Mouse (Mus musculus): ENCODE data around the gene Wbp1l. TPM values are rescaled to one million over a fixed set of nuclear protein-coding genes. Genes with fewer than 3 reads are reported as not detected.

The Wbp1l gene
- total and polyA plus RNA-seq, 2 experiments from 2014 or later: 27.1 to 44.8 TPM

GRCm38 (mm10) chr19:46661511-46661910, 62.6 kb downstream of the Wbp1l start:
- no peak for DNase-seq (ENCODE audit: low spot score)
- TF ChIP-seq CTCF (IDR thresholded peaks at IDR 0.05): no peak
- WGBS: 74% methylated on average over 4 of the region's 4 CpGs

GRCm38 (mm10) chr19:46662214-46662613, 63.3 kb downstream of the Wbp1l start:
- Histone ChIP-seq H3K36me3 (ENCODE audit: insufficient read depth, low read length) (no peaks in the 10 kb centered on the region), H3K4me1 (ENCODE audit: insufficient read depth, low read length) (peaks cover 3% of the 10 kb centered on the region; the same call in 1 of the 2 replicates), H3K4me3 (ENCODE audit: low read depth, low read length) (no peak overlapping the region), H3K27ac (ENCODE audit: low read depth, low read length) (no peak overlapping the region), H3K27me3 (ENCODE audit: insufficient read depth, low read length) (no peaks in the 10 kb centered on the region), H3K9ac (replicated peaks; ENCODE audit: low read length, poor library complexity, severe bottlenecking) (no peak overlapping the region), H3K9me3 (ENCODE audit: low read length) (no peaks in the 10 kb centered on the region), H3K4me2 (ENCODE audit: low read depth, low read length, poor library complexity, severe bottlenecking) (no peak overlapping the region)
- ATAC-seq (ENCODE audit: low FRiP score) (no peak), DNase-seq (ENCODE audit: low spot score) (no peak)
- no peak for TF ChIP-seq CTCF (IDR thresholded peaks at IDR 0.05)
- 85% methylated on average over 8 of the region's 8 CpGs for WGBS

More at GRCm38 (mm10) chr19:46661511-46661910, 62.6 kb downstream of the Wbp1l start:
- no peak for ATAC-seq (ENCODE audit: low FRiP score)
- H3K27ac ChIP-seq (ENCODE audit: low read depth, low read length): no peak overlapping the region
- no peaks in the 10 kb centered on the region for H3K36me3 ChIP-seq (ENCODE audit: insufficient read depth, low read length)
- H3K9me3 ChIP-seq (ENCODE audit: low read length): no peaks in the 10 kb centered on the region
- peaks cover 3% of the 10 kb centered on the region; the same call in 1 of the 2 replicates for H3K4me1 ChIP-seq (ENCODE audit: insufficient read depth, low read length)
- no peaks in the 10 kb centered on the region for H3K27me3 ChIP-seq (ENCODE audit: insufficient read depth, low read length)
- no peak overlapping the region for H3K4me3 ChIP-seq (ENCODE audit: low read depth, low read length)
- H3K4me2 ChIP-seq (ENCODE audit: low read depth, low read length, poor library complexity, severe bottlenecking): no peak overlapping the region
- H3K9ac ChIP-seq (replicated peaks; ENCODE audit: low read length, poor library complexity, severe bottlenecking): no peak overlapping the region

- Histone ChIP-seq H3K27ac (ENCODE audit: low read depth, low read length) (no peak overlapping the region), H3K9ac (replicated peaks; ENCODE audit: low read length, poor library complexity, severe bottlenecking) (no peak overlapping the region), H3K4me1 (ENCODE audit: insufficient read depth, low read length) (peaks cover 3% of the 10 kb centered on the region; the same call in 1 of the 2 replicates), H3K4me3 (ENCODE audit: low read depth, low read length) (no peak overlapping the region), H3K27me3 (ENCODE audit: insufficient read depth, low read length) (no peaks in the 10 kb centered on the region), H3K4me2 (ENCODE audit: low read depth, low read length, poor library complexity, severe bottlenecking) (no peak overlapping the region), H3K9me3 (ENCODE audit: low read length) (no peaks in the 10 kb centered on the region), H3K36me3 (ENCODE audit: insufficient read depth, low read length) (no peaks in the 10 kb centered on the region)
- ATAC-seq (ENCODE audit: low FRiP score) (no peak), DNase-seq (ENCODE audit: low spot score) (no peak)
- TF ChIP-seq CTCF (IDR thresholded peaks at IDR 0.05): no peak
- 86% methylated on average over 6 of the region's 6 CpGs for WGBS
These were observed 63.9 kb downstream of the Wbp1l start for GRCm38 (mm10) chr19:46662784-46663183.

GRCm38 (mm10) chr19:46665474-46665873, 66.6 kb downstream of the Wbp1l start:
- Histone ChIP-seq H3K4me2 (ENCODE audit: low read depth, low read length, poor library complexity, severe bottlenecking) (no peak overlapping the region), H3K27ac (ENCODE audit: low read depth, low read length) (no peak overlapping the region), H3K9me3 (ENCODE audit: low read length) (no peaks in the 10 kb centered on the region), H3K4me3 (ENCODE audit: low read depth, low read length) (no peak overlapping the region), H3K27me3 (ENCODE audit: insufficient read depth, low read length) (no peaks in the 10 kb centered on the region), H3K9ac (replicated peaks; ENCODE audit: low read length, poor library complexity, severe bottlenecking) (no peak overlapping the region), H3K4me1 (ENCODE audit: insufficient read depth, low read length) (peaks cover 3% of the 10 kb centered on the region; the same call in 1 of the 2 replicates), H3K36me3 (ENCODE audit: insufficient read depth, low read length) (no peaks in the 10 kb centered on the region)
- DNase-seq (ENCODE audit: low spot score): no peak
- TF ChIP-seq CTCF (IDR thresholded peaks at IDR 0.05): no peak
- 47% methylated on average over 7 of the region's 7 CpGs for WGBS
- ATAC-seq (ENCODE audit: low FRiP score): no peak

- Histone ChIP-seq H3K4me1 (ENCODE audit: insufficient read depth, low read length) (peaks cover 3% of the 10 kb centered on the region; the same call in 1 of the 2 replicates), H3K4me2 (ENCODE audit: low read depth, low read length, poor library complexity, severe bottlenecking) (no peak overlapping the region), H3K9me3 (ENCODE audit: low read length) (no peaks in the 10 kb centered on the region), H3K36me3 (ENCODE audit: insufficient read depth, low read length) (no peaks in the 10 kb centered on the region), H3K27ac (ENCODE audit: low read depth, low read length) (no peak overlapping the region), H3K9ac (replicated peaks; ENCODE audit: low read length, poor library complexity, severe bottlenecking) (no peak overlapping the region), H3K27me3 (ENCODE audit: insufficient read depth, low read length) (no peaks in the 10 kb centered on the region), H3K4me3 (ENCODE audit: low read depth, low read length) (no peak overlapping the region)
- TF ChIP-seq CTCF (IDR thresholded peaks at IDR 0.05): no peak
- no peak for ATAC-seq (ENCODE audit: low FRiP score)
- 60% methylated on average over 11 of the region's 11 CpGs for WGBS
- no peak for DNase-seq (ENCODE audit: low spot score)
These were observed 68.4 kb downstream of the Wbp1l start for GRCm38 (mm10) chr19:46667300-46667699.

GRCm38 (mm10) chr19:46668263-46668662, 69.4 kb downstream of the Wbp1l start:
- DNase-seq (ENCODE audit: low spot score): no peak
- no peak overlapping the region for H3K27ac ChIP-seq (ENCODE audit: low read depth, low read length)
- no peak overlapping the region for H3K9ac ChIP-seq (replicated peaks; ENCODE audit: low read length, poor library complexity, severe bottlenecking)
- no peaks in the 10 kb centered on the region for H3K27me3 ChIP-seq (ENCODE audit: insufficient read depth, low read length)
- whole genome bisulfite sequencing: 89% methylated on average over 10 of the region's 10 CpGs
- no peak for ATAC-seq (ENCODE audit: low FRiP score)
- no peak overlapping the region for H3K4me2 ChIP-seq (ENCODE audit: low read depth, low read length, poor library complexity, severe bottlenecking)
- H3K4me1 ChIP-seq (ENCODE audit: insufficient read depth, low read length): peaks cover 3% of the 10 kb centered on the region; the same call in 1 of the 2 replicates
- no peak overlapping the region for H3K4me3 ChIP-seq (ENCODE audit: low read depth, low read length)
- TF ChIP-seq CTCF (IDR thresholded peaks at IDR 0.05): no peak
- H3K9me3 ChIP-seq (ENCODE audit: low read length): no peaks in the 10 kb centered on the region
- H3K36me3 ChIP-seq (ENCODE audit: insufficient read depth, low read length): no peaks in the 10 kb centered on the region
